Comparison of ENCODE assay signal across 8 mouse cellular contexts in the genomic region with DNA sequence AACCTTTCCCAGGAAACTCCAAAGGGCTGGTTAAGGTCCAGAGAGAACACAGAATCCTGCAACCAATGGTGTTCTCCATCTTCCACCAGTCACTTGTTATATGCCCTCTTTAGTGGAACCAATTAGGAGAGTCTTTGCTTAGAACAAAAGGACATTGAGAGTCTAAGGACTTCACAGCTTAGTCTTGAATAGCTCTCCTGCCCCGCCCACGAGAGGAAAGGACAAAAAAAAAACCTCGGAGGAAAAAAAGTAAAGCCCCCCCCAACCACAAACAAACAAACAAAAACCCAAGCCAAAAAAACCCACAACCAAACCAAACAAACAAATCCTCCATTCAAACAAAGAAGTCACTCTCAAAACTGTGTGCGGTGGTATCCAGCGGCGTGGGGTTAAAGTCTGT. TPM values are rescaled to one million over a fixed set of nuclear protein-coding genes. Genes with fewer than 3 reads are reported as not detected.
DNase-seq lines count a peak whose midpoint lies in the region; ATAC-seq and TF ChIP-seq lines count a peak whose summit lies in the region.

No protein-coding gene starts in this region.

- 0 out of 2 replicates have a peak, but pooled peaks cover 3% of the 10 kb centered on the region for H3K36me3 ChIP-seq in heart, embryonic 13.5 days
- H3K36me3 ChIP-seq in thymus, adult 2 months (ENCODE audit: control insufficient read depth, insufficient read depth, low read length), result peaks cover 30% of the 10 kb centered on the region
- no peaks in the 10 kb centered on the region for H3K36me3 ChIP-seq in limb, embryonic 15.5 days

- H3K4me2 ChIP-seq in heart, embryonic 13.5 days, result peak overlapping the region; percentile 97; the same call in 1 of the 2 replicates
- H3K4me2 ChIP-seq in limb, embryonic 15.5 days, result no peak overlapping the region

- peaks cover 24% of the 10 kb centered on the region for H3K4me1 ChIP-seq in heart, embryonic 13.5 days
- peaks cover 22% of the 10 kb centered on the region for H3K4me1 ChIP-seq in thymus, adult 2 months (replicated peaks; ENCODE audit: control insufficient read depth, insufficient read depth, low read length)
- H3K4me1 ChIP-seq in limb, embryonic 15.5 days, result peaks cover 26% of the 10 kb centered on the region

- no peak for ATAC-seq in heart, embryonic 13.5 days (ENCODE audit: extremely low read depth, insufficient number of reproducible peaks, low FRiP score, low TSS enrichment)
- no peak for ATAC-seq in limb, embryonic 15.5 days (ENCODE audit: insufficient number of reproducible peaks, low FRiP score, low TSS enrichment, low read depth)

- no peaks in the 10 kb centered on the region for H3K9me3 ChIP-seq in heart, embryonic 13.5 days
- no peaks in the 10 kb centered on the region for H3K9me3 ChIP-seq in limb, embryonic 15.5 days

- H3K27me3 ChIP-seq in heart, embryonic 13.5 days (replicated peaks), result peaks cover 55% of the 10 kb centered on the region
- H3K27me3 ChIP-seq in thymus, adult 2 months (ENCODE audit: control insufficient read depth, insufficient read depth, low read length), result no peaks in the 10 kb centered on the region
- peaks cover 45% of the 10 kb centered on the region for H3K27me3 ChIP-seq in limb, embryonic 15.5 days

- TF ChIP-seq POLR2A in thymus, adult 2 months (IDR thresholded peaks at IDR 0.05; ENCODE audit: control insufficient read depth, extremely low read depth, insufficient read depth, low read length, poor library complexity), result no peak

- H3K4me3 ChIP-seq in heart, embryonic 13.5 days, result peak overlapping the region; percentile 67
- peak overlapping the region; percentile 35 for H3K4me3 ChIP-seq in thymus, adult 2 months (ENCODE audit: control insufficient read depth, insufficient read depth, low read length)
- 0 out of 2 replicates have a peak overlapping the region, but pooled peaks have one; percentile 50 for H3K4me3 ChIP-seq in limb, embryonic 15.5 days

- 20% methylated on average over 6 of the region's 6 CpGs for WGBS in heart, embryonic 13.5 days
- 6% methylated on average over 6 of the region's 6 CpGs for WGBS in thymus, adult 2 months
- 18% methylated on average over 6 of the region's 6 CpGs for WGBS in limb, embryonic 15.5 days

- TF ChIP-seq CTCF in thymus, adult 2 months (IDR thresholded peaks at IDR 0.05; ENCODE audit: borderline replicate concordance, control insufficient read depth, extremely low read depth, insufficient read depth, low read length, poor library complexity), result no peak

- DNase-seq in heart, adult 18-20 months, result no peak
- no peak for DNase-seq in thymus, adult 2 months
- no peak for DNase-seq in thymus, postnatal 14 days
- DNase-seq in ovary, adult 18-20 months (ENCODE audit: low spot score), result no peak
- DNase-seq in layer of hippocampus, adult 18-20 months (ENCODE audit: low spot score in 2 of 2), result no peak
- DNase-seq in layer of hippocampus, adult 11-12 months (ENCODE audit: low spot score), result no peak

- no peak overlapping the region for H3K9ac ChIP-seq in heart, embryonic 13.5 days
- no peak overlapping the region for H3K9ac ChIP-seq in limb, embryonic 15.5 days

- no peak overlapping the region for H3K27ac ChIP-seq in heart, embryonic 13.5 days (replicated peaks)
- H3K27ac ChIP-seq in thymus, adult 2 months (ENCODE audit: control insufficient read depth, insufficient read depth, low read length), result peak overlapping the region; percentile 24; the same call in 1 of the 2 replicates
- H3K27ac ChIP-seq in limb, embryonic 15.5 days, result no peak overlapping the region

RNA-seq across cellular contexts. Expression of gene Cxcr4, which starts 2.1 kb away (rescaled TPM):
- polyA plus RNA-seq in heart, embryonic 13.5 days (2015; fragmentation: Nextera tagmentation; extraction: Ambion mirVana), result 1.3 and 1.6 TPM in 2 replicates
- 10 to 100 TPM in 1 of 2 experiments, 1 to 10 TPM in 1; 8.9 to 14.7 TPM for total RNA-seq in heart, adult 18-20 months (2021)
- 1,143 and 1,279 TPM in 2 replicates for polyA plus RNA-seq in thymus, adult 2 months (2012; rRNA removed)
- 3.1 TPM in 2 replicates for polyA plus RNA-seq in limb, embryonic 15.5 days (2015; fragmentation: Nextera tagmentation; extraction: Ambion mirVana)
- total RNA-seq in layer of hippocampus, adult 18-20 months (2021), result 1 to 10 TPM; 3.1 to 4.3 TPM

Comparison
In these comparisons a context has a peak if more than half of its experiments do, and no peak if none do; other contexts are left out.
1. RNA of gene Cxcr4, which starts 2.1 kb away (polyA plus RNA-seq): 1,143 to 1,279 TPM in thymus, adult 2 months; 3.1 TPM in limb, embryonic 15.5 days and 1.3 to 1.6 TPM in heart, embryonic 13.5 days; every median in the first group is over 100 times any median in the second.
2. Peak in every context shown above with its lines, with median percentiles within 50 percentile points of each other: H3K4me3 ChIP-seq.